Mouse (Mus musculus) gastrocnemius, adult 2 months (tissue): ENCODE results near the gene Usp10. TPM values are rescaled to one million over a fixed set of nuclear protein-coding genes. Genes with fewer than 3 reads are reported as not detected.

Experiments used
- DNase-seq: peaks from one replicate; pipeline ENCODE4 v3.0.0; 2022
- H3K27ac ChIP-seq: fragments of 200-600 bp; 2 replicates; pipeline ENCODE4 v1.8.1; 2022; ENCODE audit warnings: mild to moderate bottlenecking
- H3K4me3 ChIP-seq: fragments of 200-600 bp; 2 replicates; pipeline ENCODE4 v1.8.1; 2022; ENCODE audit warnings: mild to moderate bottlenecking, moderate library complexity
- CTCF ChIP-seq: fragments of 200-600 bp; IDR thresholded peaks from 2 replicates; pipeline ENCODE4 v1.8.1; 2022; ENCODE audit warnings: antibody characterized with exemption, mild to moderate bottlenecking, moderate library complexity
- intact Hi-C: fragments of 180-260 bp; cut with DNase I; formaldehyde crosslinking; loops from one replicate; pipeline ENCODE4 v1.15.1; 2025
- long read RNA-seq, 2 experiments: library from polyadenylated mRNA; stranded (forward); transcript quantifications; one replicate each; pipeline ENCODE4 v2.0.0; 2021
- total RNA-seq, 2 experiments: library from RNA; stranded (reverse); gene quantifications; 2 replicates each; pipeline ENCODE4 v1.2.3; 2021

The Usp10 gene
- total RNA-seq, result 10 to 100 TPM; 56.9 to 73.9 TPM
- long read RNA-seq, experiment 1, transcript Usp10-202 (14 exons, 3,274 nt), result major isoform, 51 of 107 reads
- long read RNA-seq, experiment 1, transcript Usp10-210 (14 exons, 3,726 nt), result minor isoform, 33 of 107 reads
- long read RNA-seq, experiment 1, partial matches to known transcripts, result 19 of 107 reads
- long read RNA-seq, experiment 1, other reads (novel, unspliced or antisense), result 4 of 107 reads
- long read RNA-seq, experiment 2, transcript Usp10-202 (14 exons, 3,274 nt), result major isoform, 39 of 96 reads
- long read RNA-seq, experiment 2, transcript Usp10-210 (14 exons, 3,726 nt), result minor isoform, 34 of 96 reads
- long read RNA-seq, experiment 2, partial matches to known transcripts, result 18 of 96 reads
- long read RNA-seq, experiment 2, other reads (novel, unspliced or antisense), result 5 of 96 reads

- intact Hi-C loops, result no loop called here
- Histone ChIP-seq H3K4me3 (peak within 1 kb of the TSS; percentile 89), H3K27ac (peak within 1 kb of the TSS; percentile 97)
- TF ChIP-seq CTCF, result no peak
- DNase-seq, result no peak
Measured at GRCm38 (mm10) chr8:119909944-119910546, at the start of gene Usp10. Usp10 (plus strand) TSS chr8:119910360.

- DNase-seq, result peak; percentile 98
- TF ChIP-seq CTCF, result no peak
- intact Hi-C loops, result no loop called here
- Histone ChIP-seq H3K4me3 (peak within 1 kb of the TSS; percentile 82), H3K27ac (peak within 1 kb of the TSS; percentile 80)
Measured at GRCm38 (mm10) chr8:119861706-119862389, 48.3 kb upstream of the Usp10 start, which contains the start of gene Klhl36. Klhl36 (plus strand) TSS chr8:119862266.

GRCm38 (mm10) chr8:119862390-119862734, 47.8 kb upstream of the Usp10 start:
- TF ChIP-seq CTCF, result no peak
- no peak for DNase-seq
- intact Hi-C loops, result no loop called here
- peak overlapping the region; percentile 82 for H3K4me3 ChIP-seq
- H3K27ac ChIP-seq, result peak overlapping the region; percentile 80

- no peak for TF ChIP-seq CTCF
- DNase-seq, result no peak
- intact Hi-C loops, result no loop called here
- Histone ChIP-seq H3K27ac (peak overlapping the region; percentile 80; the same call in 1 of the 2 replicates), H3K4me3 (peak overlapping the region; percentile 82)
Measured at GRCm38 (mm10) chr8:119862749-119863148, 47.4 kb upstream of the Usp10 start.

GRCm38 (mm10) chr8:119869616-119870015, 40.5 kb upstream of the Usp10 start:
- no peak for DNase-seq
- TF ChIP-seq CTCF, result no peak
- Histone ChIP-seq H3K27ac (no peak overlapping the region), H3K4me3 (no peak overlapping the region)
- intact Hi-C loops, result no loop called here

GRCm38 (mm10) chr8:119873181-119873580, 37.0 kb upstream of the Usp10 start:
- H3K27ac ChIP-seq, result no peak overlapping the region
- TF ChIP-seq CTCF, result no peak
- intact Hi-C loops, result no loop called here
- no peak for DNase-seq
- no peak overlapping the region for H3K4me3 ChIP-seq

- intact Hi-C loops, result no loop called here
- no peak for TF ChIP-seq CTCF
- Histone ChIP-seq H3K4me3 (no peak overlapping the region), H3K27ac (no peak overlapping the region)
- no peak for DNase-seq
Measured at GRCm38 (mm10) chr8:119881301-119881700, 28.9 kb upstream of the Usp10 start.

GRCm38 (mm10) chr8:119881917-119882316, 28.2 kb upstream of the Usp10 start:
- intact Hi-C loops, result no loop called here
- no peak for TF ChIP-seq CTCF

GRCm38 (mm10) chr8:119883281-119883680, 26.9 kb upstream of the Usp10 start:
- no peak for DNase-seq
- no peak overlapping the region for H3K4me3 ChIP-seq

More at GRCm38 (mm10) chr8:119881917-119882316, 28.2 kb upstream of the Usp10 start:
- no peak for DNase-seq
- Histone ChIP-seq H3K27ac (no peak overlapping the region), H3K4me3 (no peak overlapping the region)

GRCm38 (mm10) chr8:119885612-119886011, 24.5 kb upstream of the Usp10 start:
- peak overlapping the region; percentile 40; the same call in 1 of the 2 replicates for H3K27ac ChIP-seq
- intact Hi-C loops, result loop anchor here (5.0 kb wide), 1 partner anchor 42 kb away; no protein-coding TSS in a partner anchor
- DNase-seq, result peak; percentile 66
- no peak overlapping the region for H3K4me3 ChIP-seq
- TF ChIP-seq CTCF, result no peak

More at GRCm38 (mm10) chr8:119883281-119883680, 26.9 kb upstream of the Usp10 start:
- intact Hi-C loops, result no loop called here
- TF ChIP-seq CTCF, result no peak
- no peak overlapping the region for H3K27ac ChIP-seq

- peak; percentile 49 for DNase-seq
- H3K4me3 ChIP-seq, result no peak overlapping the region
- TF ChIP-seq CTCF, result peak; percentile 76
- H3K27ac ChIP-seq, result no peak overlapping the region
- intact Hi-C loops, result loop anchor here (5.0 kb wide), 1 partner anchor 40 kb away; no protein-coding TSS in a partner anchor
Measured at GRCm38 (mm10) chr8:119887130-119887529, 23.0 kb upstream of the Usp10 start.

- TF ChIP-seq CTCF, result no peak
- no peak overlapping the region for H3K4me3 ChIP-seq
- H3K27ac ChIP-seq, result no peak overlapping the region
- intact Hi-C loops, result loop anchor here (5.0 kb wide), 1 partner anchor 39 kb away; no protein-coding TSS in a partner anchor
- no peak for DNase-seq
Measured at GRCm38 (mm10) chr8:119888012-119888411, 22.1 kb upstream of the Usp10 start.

- no peak overlapping the region for H3K27ac ChIP-seq
- intact Hi-C loops, result no loop called here
- DNase-seq, result no peak
- no peak overlapping the region for H3K4me3 ChIP-seq
- TF ChIP-seq CTCF, result no peak
Measured at GRCm38 (mm10) chr8:119897069-119897468, 13.1 kb upstream of the Usp10 start.
